Mouse (Mus musculus): ENCODE results near the gene Ncbp3.

DNA sequence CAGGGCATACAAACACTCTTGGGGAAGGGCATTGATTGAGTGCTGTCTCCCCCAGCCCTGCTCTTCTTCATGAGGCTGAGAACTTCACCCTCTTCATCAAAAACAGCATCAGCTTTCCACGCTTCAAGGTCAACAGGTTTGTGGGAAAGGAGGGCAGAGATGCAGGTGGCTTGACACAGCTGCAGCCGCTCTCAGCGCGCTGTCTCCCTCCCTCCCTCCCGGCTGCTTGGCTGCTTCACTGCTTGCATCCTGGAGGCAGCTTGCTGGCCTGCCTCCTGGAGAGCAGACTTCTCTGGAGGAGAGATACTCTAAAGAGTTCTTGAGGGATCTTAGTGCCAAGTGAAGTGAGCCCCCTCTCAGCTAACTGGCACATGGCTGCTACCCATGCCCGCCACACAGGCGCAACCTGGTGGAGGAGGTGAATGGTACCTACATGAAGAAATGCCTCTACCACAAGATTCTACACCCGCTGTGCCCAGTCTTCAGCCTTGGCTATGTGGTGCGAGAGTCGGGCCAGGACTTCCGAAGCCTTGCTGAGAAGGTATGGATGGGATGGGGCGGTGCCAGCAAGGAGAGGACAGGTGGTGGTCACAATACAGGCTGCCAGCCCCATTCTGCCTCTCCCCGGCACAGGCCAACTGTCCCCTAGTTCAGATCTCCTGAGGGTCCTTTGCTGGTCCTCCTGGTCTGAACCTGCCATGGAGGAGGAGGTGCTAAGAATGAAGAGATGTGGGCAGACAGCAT is 37.9 kb upstream of the Ncbp3 start:
- TF ChIP-seq POLR2A (IDR thresholded peaks at IDR 0.05; ENCODE audit: control insufficient read depth, extremely low read depth, insufficient read depth, low read length, poor library complexity) (peak; percentile 28), CTCF (IDR thresholded peaks at IDR 0.05; ENCODE audit: borderline replicate concordance, control insufficient read depth, extremely low read depth, insufficient read depth, low read length, poor library complexity) (no peak)

Data from thymus, adult 2 months (tissue).